Mouse (Mus musculus) adrenal gland, adult 10 weeks (tissue): Measurements from ENCODE around the gene Lgmn. TPM values are rescaled to one million over a fixed set of nuclear protein-coding genes. Genes with fewer than 3 reads are reported as not detected.

Source experiments
- polyA plus RNA-seq: library from polyadenylated mRNA; stranded (reverse); fragments of 350-450 nt; fragmentation: Illumina TruSeq; extraction: RNeasy Lipid Tissue Mini Kit (QIAGEN cat#74804); gene quantifications from one replicate; pipeline ENCODE4 v1.2.3, GENCODE M21; 2014; ENCODE audit warnings: low read depth, low replicate concordance

The Lgmn gene
- 69.3 TPM for polyA plus RNA-seq

DNA sequence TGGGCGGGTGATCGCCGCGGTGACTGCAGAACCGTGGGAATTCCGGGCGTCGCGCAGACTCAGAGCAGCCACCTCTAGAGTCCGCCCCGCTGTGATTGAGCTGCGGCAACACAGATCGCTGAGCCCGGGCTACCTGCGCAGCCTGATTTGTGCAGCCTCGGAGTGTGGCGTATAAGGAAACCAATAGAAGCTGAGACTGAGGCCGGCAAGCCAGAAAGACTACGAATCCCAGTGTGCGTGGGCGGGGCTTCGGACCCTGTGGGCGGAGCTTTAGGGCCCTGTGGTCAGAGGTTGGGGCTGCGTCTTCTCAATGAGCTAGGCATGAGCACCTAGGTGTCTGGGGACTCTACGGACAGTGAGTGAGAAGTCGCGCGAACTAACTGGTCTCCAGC, at the start of gene Lgmn:
Gene Lgmn (minus strand): TSS at position 182 of the 392 bp plus-strand sequence.

DNA sequence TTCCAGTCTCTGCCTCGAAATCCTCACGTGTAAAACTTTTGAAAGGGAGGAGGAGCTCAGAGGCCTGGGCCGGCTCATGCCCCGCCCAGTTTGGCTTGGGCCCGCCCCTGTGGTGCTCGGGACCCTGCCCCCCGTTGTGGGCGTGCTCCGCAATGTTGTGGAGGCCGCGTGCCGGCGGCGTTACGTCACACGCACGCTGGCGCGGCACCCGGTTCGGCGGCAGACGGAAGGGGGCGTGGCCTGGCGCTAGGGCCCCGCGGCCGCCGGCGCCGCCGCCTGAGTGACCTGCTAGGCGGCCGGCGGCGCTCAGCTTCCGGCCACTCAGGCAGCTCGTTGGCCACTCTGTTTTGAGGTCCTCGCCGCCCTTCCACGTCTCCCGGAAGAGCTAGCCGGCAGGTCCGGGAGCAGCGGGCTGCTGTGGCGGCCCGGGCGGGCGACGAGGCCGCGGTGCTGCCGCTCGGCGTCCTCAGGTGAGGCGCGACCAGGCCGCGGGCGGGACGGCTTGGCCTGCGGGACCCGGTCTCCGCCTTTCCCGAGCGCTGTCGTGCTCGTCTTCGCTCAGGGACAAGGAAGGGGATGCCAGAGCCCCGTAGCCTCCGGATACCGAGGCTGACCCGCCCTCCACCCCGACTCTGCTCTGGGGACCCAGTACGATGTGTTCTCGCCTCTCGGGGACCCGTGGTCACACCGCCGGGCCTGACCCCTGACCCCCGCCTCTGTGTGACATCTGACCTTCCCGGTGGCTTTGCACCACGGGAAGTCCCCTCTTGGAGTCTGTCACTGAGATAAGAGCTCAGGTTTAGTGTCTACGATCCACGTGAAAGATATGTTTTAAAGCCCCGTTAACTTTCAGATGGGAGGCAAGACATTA, 29.5 kb upstream of the Lgmn start, which contains the start of gene Golga5:
Gene Golga5 (plus strand): TSS at position 242 of the 871 bp plus-strand sequence.

Other genes with a start within 250 kb of the Lgmn start
- 0.23 TPM for gene Rin3, start 156.8 kb downstream of the Lgmn start, polyA plus RNA-seq
- gene Golga5, start 29.3 kb upstream of the Lgmn start, polyA plus RNA-seq, result 37.3 TPM
- gene Chga, start 115.2 kb upstream of the Lgmn start, polyA plus RNA-seq, result 151 TPM